8 mouse cellular contexts compared by ENCODE assay signal in the genomic region with DNA sequence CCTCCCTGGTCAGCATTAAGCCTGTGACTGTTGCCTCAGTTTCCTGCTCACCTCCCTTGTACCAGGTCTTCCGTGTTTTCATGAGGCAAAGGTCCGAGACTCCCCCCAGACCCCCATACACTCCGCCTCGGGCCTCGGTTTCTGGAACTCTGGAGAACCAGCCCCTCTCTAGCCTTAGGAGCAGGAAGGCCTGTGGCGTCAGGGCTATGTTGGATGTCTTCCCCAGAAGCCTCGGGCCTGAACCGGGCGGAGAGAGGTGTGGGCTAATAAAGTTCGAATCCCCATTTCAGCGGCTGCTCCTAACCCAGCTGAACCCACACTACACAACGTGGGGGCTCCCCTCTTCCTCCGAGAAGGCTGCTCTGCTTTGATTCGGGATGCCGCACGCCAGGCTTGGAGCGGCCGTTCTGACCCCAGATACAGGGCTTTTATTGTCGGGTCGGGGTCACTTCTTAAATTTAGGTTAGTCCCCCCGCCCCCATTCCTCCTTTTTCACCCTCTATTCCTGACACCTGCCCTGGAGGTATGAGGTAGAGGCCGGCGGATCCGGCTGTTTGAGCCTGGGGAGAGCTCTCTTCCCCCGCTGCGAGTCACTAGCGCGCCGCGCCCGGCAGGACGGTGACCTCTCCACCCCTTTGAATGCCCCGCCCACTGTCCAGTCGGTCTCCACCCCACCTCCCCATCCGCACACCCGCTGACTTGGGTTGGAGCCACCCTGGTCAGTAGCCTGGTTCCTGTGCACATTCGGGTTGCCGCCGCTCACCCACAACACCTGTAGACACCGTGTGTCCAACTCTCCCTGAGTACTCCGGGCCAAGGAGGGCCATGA. TPM values are rescaled to one million over a fixed set of nuclear protein-coding genes. Genes with fewer than 3 reads are reported as not detected.
DNase-seq lines count a peak whose midpoint lies in the region; ATAC-seq and TF ChIP-seq lines count a peak whose summit lies in the region.
"Had no signal": no experiment of that assay in that cellular context is flagged by ENCODE, and none has a peak within 500 bp of the region (broad histone marks: within the 10 kb centered on the region; RNA-seq: fewer than 3 reads in every experiment).

Esam (plus strand) TSS at position 683 of the 829 bp plus-strand sequence.

- ATAC-seq in hindbrain, embryonic 14.5 days (ENCODE audit: low FRiP score): no peak

- DNase-seq in R1 (ENCODE audit: low read depth, low spot score): peak; percentile 48
- DNase-seq in gastrocnemius, postnatal 10 days: peak; percentile 60
- no peak for DNase-seq in hindbrain, embryonic 14.5 days (ENCODE audit: low spot score)
- no peak for DNase-seq in left cerebral cortex, postnatal 25 days (ENCODE audit: low spot score in 2 of 2)
- DNase-seq in urinary bladder, postnatal 14 days (ENCODE audit: low spot score): peak; percentile 73

- peak within 1 kb of the TSS; percentile 16 for H3K4me3 ChIP-seq in bone marrow, adult 2 months (replicated peaks; ENCODE audit: control insufficient read depth, low read depth, low read length)
- peak within 1 kb of the TSS; percentile 13 for H3K4me3 ChIP-seq in hindbrain, embryonic 14.5 days (replicated peaks; ENCODE audit: low read length)
- peak within 1 kb of the TSS; percentile 91 for H3K4me3 ChIP-seq in megakaryocyte, embryonic 14.5 days (replicated peaks)
- H3K4me3 ChIP-seq: erythroblast, embryonic 14.5 days had no signal

- peaks cover 23% of the 10 kb centered on the region for H3K36me3 ChIP-seq in hindbrain, embryonic 14.5 days (replicated peaks; ENCODE audit: control insufficient read depth, insufficient read depth)
- H3K36me3 ChIP-seq in megakaryocyte, embryonic 14.5 days (replicated peaks; ENCODE audit: low read length): peaks cover 49% of the 10 kb centered on the region

- TF ChIP-seq POLR2A in bone marrow, adult 2 months (IDR thresholded peaks at IDR 0.05; ENCODE audit: borderline replicate concordance, control insufficient read depth, low read depth, low read length): no peak

- peaks cover 64% of the 10 kb centered on the region for H3K27me3 ChIP-seq in hindbrain, embryonic 14.5 days (ENCODE audit: control insufficient read depth, insufficient read depth, low read length)
- peaks cover 3% of the 10 kb centered on the region for H3K27me3 ChIP-seq in megakaryocyte, embryonic 14.5 days (replicated peaks)

- peak within 1 kb of the TSS; percentile 21; the same call in 1 of the 2 replicates for H3K9ac ChIP-seq in hindbrain, embryonic 14.5 days

- WGBS in bone marrow, adult 2 months: 3% methylated on average over 41 of the region's 41 CpGs
- WGBS in hindbrain, embryonic 14.5 days: 5% methylated on average over 41 of the region's 41 CpGs

- H3K27ac ChIP-seq in bone marrow, adult 2 months (ENCODE audit: control insufficient read depth, insufficient read depth, low read depth, low read length, poor library complexity): no peak within 1 kb of the TSS; the same call in 1 of the 2 replicates
- peak within 1 kb of the TSS; percentile 33; the same call in 1 of the 2 replicates for H3K27ac ChIP-seq in hindbrain, embryonic 14.5 days

- no peaks in the 10 kb centered on the region for H3K9me3 ChIP-seq in hindbrain, embryonic 14.5 days (ENCODE audit: control insufficient read depth, low read length)
- H3K9me3 ChIP-seq in megakaryocyte, embryonic 14.5 days: no peaks in the 10 kb centered on the region

- intact Hi-C loops in left cerebral cortex, postnatal 25 days (cut with DNase I): no loop called here

- no peak for TF ChIP-seq CTCF in bone marrow, adult 2 months (IDR thresholded peaks at IDR 0.05; ENCODE audit: control insufficient read depth, insufficient read depth, low read length)

- peak within 1 kb of the TSS; percentile 52 for H3K4me2 ChIP-seq in hindbrain, embryonic 14.5 days (replicated peaks)

- no peaks in the 10 kb centered on the region for H3K4me1 ChIP-seq in bone marrow, adult 2 months (ENCODE audit: control insufficient read depth, insufficient read depth, low read length)
- peaks cover 19% of the 10 kb centered on the region for H3K4me1 ChIP-seq in hindbrain, embryonic 14.5 days (replicated peaks; ENCODE audit: control insufficient read depth, insufficient read depth, low read length)
- peaks cover 64% of the 10 kb centered on the region for H3K4me1 ChIP-seq in megakaryocyte, embryonic 14.5 days

RNA-seq across cellular contexts. Expression of gene Esam, which starts in this region (rescaled TPM):
- 10.8 and 13.7 TPM in 2 replicates for polyA plus RNA-seq in bone marrow, adult 2 months (2011; ENCODE audit: insufficient read depth, insufficient read length, low replicate concordance, missing spikeins)
- 10 to 100 TPM; 50.9 to 53.8 TPM for total RNA-seq in gastrocnemius, postnatal 10 days (2021)
- polyA plus RNA-seq in hindbrain, embryonic 14.5 days (2014; fragmentation: Nextera tagmentation; extraction: Ambion mirVana): 48.3 and 49.3 TPM in 2 replicates
- 10 to 100 TPM; 20.2 to 21.6 TPM for total RNA-seq in left cerebral cortex, postnatal 25 days (2021)
- 10.7 and 14.5 TPM in 2 replicates for polyA plus RNA-seq in megakaryocyte, embryonic 14.5 days (2012; ENCODE audit: insufficient read depth, low replicate concordance)
- polyA plus RNA-seq: erythroblast, embryonic 14.5 days had no signal

Comparison
In these comparisons a context has a peak if more than half of its experiments do, and no peak if none do; other contexts are left out.
1. DNase-seq: peak in R1 (single experiment), gastrocnemius, postnatal 10 days (single experiment) and urinary bladder, postnatal 14 days (single experiment); none in hindbrain, embryonic 14.5 days (single experiment) and left cerebral cortex, postnatal 25 days (0 of 2).
2. H3K4me3 ChIP-seq: peak in every context shown above with its lines; median percentile 91 in megakaryocyte, embryonic 14.5 days; 16 in bone marrow, adult 2 months; 13 in hindbrain, embryonic 14.5 days.